Mouse (Mus musculus) forebrain, embryonic 10.5 days (tissue): ENCODE measurements around the gene Nus1. TPM values are rescaled to one million over a fixed set of nuclear protein-coding genes. Genes with fewer than 3 reads are reported as not detected.

Experiments
- polyA plus RNA-seq: library from polyadenylated mRNA; unstranded; fragments of >200 nt; fragmentation: Nextera tagmentation; extraction: Ambion mirVana; gene quantifications from 2 replicates; pipeline ENCODE4 v1.2.1, GENCODE M21; 2016

Gene Nus1
- polyA plus RNA-seq, 1 experiment from 2014 or later: 12.1 TPM

Other genes starting within 250 kb of the Nus1 start
- not detected in 2 replicates for gene Ros1, start 222.3 kb upstream of the Nus1 start, polyA plus RNA-seq
- 25.3 and 26.8 TPM in 2 replicates for gene Dcbld1, start 183.9 kb upstream of the Nus1 start, polyA plus RNA-seq
- gene Gm26741, start 58.8 kb upstream of the Nus1 start, polyA plus RNA-seq: not detected in 2 replicates
- gene Gopc, start 35.4 kb upstream of the Nus1 start, polyA plus RNA-seq: 15.8 and 16.0 TPM in 2 replicates
- gene Nepn, start 28.6 kb upstream of the Nus1 start, polyA plus RNA-seq: not detected in 2 replicates